Mouse (Mus musculus): ENCODE results near the gene Gm20388.

GRCm38 (mm10) chr8:122897200-122897599 lies 2986.6 kb downstream of the Gm20388 start:
- TF ChIP-seq CTCF (IDR thresholded peaks at IDR 0.05; ENCODE audit: low read depth) (no peak), EP300 (IDR thresholded peaks at IDR 0.05; ENCODE audit: low read depth) (no peak)

Data from liver, embryonic 14.5 days (tissue).